Mouse (Mus musculus) testis, adult 2 months (tissue): ENCODE measurements around the gene Ggt5. TPM values are rescaled to one million over a fixed set of nuclear protein-coding genes. Genes with fewer than 3 reads are reported as not detected.

ENCODE experiments used
- H3K27ac ChIP-seq: fragments of 200-500 bp; 2 replicates; pipeline ENCODE4 v1.5.1; 2012; ENCODE audit warnings: low read depth, low read length; ENCODE audit not compliant: control insufficient read depth, insufficient read depth
- H3K27me3 ChIP-seq: fragments of 200-500 bp; 2 replicates; pipeline ENCODE4 v1.6.1; 2012; ENCODE audit warnings: mild to moderate bottlenecking, low read length, moderate library complexity; ENCODE audit not compliant: control insufficient read depth, insufficient read depth
- H3K36me3 ChIP-seq: fragments of 200-500 bp; 2 replicates; pipeline ENCODE4 v1.6.1; 2012; ENCODE audit warnings: mild to moderate bottlenecking, low read length; ENCODE audit not compliant: control insufficient read depth, insufficient read depth
- H3K4me1 ChIP-seq: fragments of 200-500 bp; 2 replicates; pipeline ENCODE4 v1.6.1; 2012; ENCODE audit warnings: low read length; ENCODE audit not compliant: control insufficient read depth, insufficient read depth
- H3K4me3 ChIP-seq: fragments of 200-500 bp; 2 replicates; pipeline ENCODE4 v1.5.1; 2012; ENCODE audit warnings: low read depth, mild to moderate bottlenecking, low read length, moderate library complexity, mixed read lengths; ENCODE audit not compliant: control insufficient read depth
- CTCF ChIP-seq: fragments of 200-500 bp; IDR thresholded peaks from 2 replicates; pipeline ENCODE4 v1.5.1; 2012; ENCODE audit warnings: low read depth, mild to moderate bottlenecking, inconsistent platforms, low read length, moderate library complexity; ENCODE audit not compliant: control insufficient read depth, insufficient read depth, insufficient replicate concordance
- POLR2A ChIP-seq: fragments of 200-500 bp; IDR thresholded peaks from 2 replicates; pipeline ENCODE4 v1.6.1; 2012; ENCODE audit warnings: low read depth, mild to moderate bottlenecking, inconsistent platforms, low read length, moderate library complexity; ENCODE audit not compliant: control insufficient read depth
- polyA plus RNA-seq: library from polyadenylated mRNA; depleted of rRNA; stranded (reverse); fragments of >200 nt; gene quantifications from 2 replicates; pipeline ENCODE4 v1.2.3, GENCODE M21; 2012

Ggt5 gene
- polyA plus RNA-seq, 1 experiment: 5.4 TPM

DNA sequence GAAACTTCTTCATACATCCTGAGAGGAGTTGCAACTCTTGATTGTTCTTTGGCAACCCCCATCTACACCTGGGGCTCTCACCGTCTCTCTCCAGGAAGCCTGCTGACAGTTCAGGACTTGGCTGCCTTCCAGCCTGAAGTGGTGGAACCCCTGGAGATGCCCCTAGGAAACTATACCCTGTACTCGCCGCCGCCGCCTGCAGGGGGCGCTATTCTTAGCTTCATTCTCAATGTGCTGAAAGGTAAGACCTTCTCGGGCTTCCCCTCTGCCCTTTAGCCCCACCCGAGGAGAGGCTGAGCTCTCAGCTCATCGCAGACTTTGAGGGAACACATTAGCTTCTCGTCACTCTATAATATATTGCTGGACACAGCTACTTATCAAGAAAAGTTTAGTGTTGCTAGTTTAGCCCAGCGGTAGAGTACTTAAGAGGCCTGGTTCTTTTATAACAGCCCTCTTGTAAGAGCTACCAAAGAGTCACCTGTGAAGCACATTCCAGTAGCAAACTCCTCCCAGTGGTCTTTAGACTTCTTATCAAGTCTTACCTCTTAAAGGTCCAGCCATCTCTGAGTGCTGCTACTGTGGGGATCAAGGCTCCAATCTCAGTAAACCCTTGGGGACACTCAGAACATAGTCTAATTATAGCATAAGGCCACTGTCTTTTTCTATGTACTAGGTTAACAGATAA lies 16.2 kb downstream of the Ggt5 start:
- no peaks in the 10 kb centered on the region for H3K36me3 ChIP-seq
- H3K27me3 ChIP-seq: no peaks in the 10 kb centered on the region
- H3K27ac ChIP-seq: no peak overlapping the region
- TF ChIP-seq POLR2A: no peak
- TF ChIP-seq CTCF: peak; percentile 85
- H3K4me1 ChIP-seq: peaks cover 19% of the 10 kb centered on the region
- no peak overlapping the region for H3K4me3 ChIP-seq

DNA sequence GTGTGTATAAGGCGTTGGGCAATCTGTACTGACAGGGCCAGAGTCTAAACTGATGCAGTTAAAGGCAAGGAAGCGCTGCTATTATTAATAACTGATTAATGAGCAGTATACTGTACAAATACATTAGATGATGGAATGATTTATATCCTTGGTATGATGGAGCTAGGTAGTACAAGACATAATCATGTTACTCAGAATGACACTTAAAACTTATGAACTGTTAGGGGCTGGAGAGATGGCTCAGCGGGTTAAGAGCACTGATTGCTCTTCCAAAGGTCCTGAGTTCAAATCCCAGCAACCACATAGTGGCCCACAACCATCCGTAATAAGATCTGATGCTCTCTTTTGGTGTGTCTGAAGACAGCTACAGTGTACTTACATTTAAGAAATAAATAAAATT lies 18.1 kb downstream of the Ggt5 start:
- H3K36me3 ChIP-seq: no peaks in the 10 kb centered on the region
- TF ChIP-seq CTCF: no peak
- no peak overlapping the region for H3K4me3 ChIP-seq
- peaks cover 22% of the 10 kb centered on the region for H3K4me1 ChIP-seq
- H3K27me3 ChIP-seq: no peaks in the 10 kb centered on the region
- no peak overlapping the region for H3K27ac ChIP-seq

DNA sequence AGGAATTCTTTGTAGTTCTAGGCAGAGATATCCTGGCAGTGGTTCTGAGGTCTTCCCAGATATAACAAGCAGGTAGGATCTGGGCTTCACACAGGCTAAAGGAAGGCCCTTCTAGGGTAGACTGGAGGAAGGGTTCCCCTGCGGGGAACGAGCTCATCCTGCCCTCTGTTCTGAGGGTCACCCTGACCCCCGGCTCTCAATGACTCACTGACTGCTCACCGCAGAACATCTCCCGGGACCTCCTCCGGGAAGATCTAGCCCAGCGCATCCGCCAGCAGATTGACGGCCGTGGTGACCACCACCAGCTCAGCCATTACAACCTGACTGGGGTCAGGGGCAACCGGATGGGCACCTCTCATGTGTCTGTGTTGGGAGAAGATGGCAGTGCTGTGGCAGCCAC lies 19.8 kb downstream of the Ggt5 start:
- no peak overlapping the region for H3K27ac ChIP-seq
- H3K4me1 ChIP-seq: peaks cover 22% of the 10 kb centered on the region
- TF ChIP-seq POLR2A (no peak), CTCF (no peak)
- H3K4me3 ChIP-seq: peak overlapping the region; percentile 32
- no peaks in the 10 kb centered on the region for H3K27me3 ChIP-seq
- H3K36me3 ChIP-seq: no peaks in the 10 kb centered on the region

DNA sequence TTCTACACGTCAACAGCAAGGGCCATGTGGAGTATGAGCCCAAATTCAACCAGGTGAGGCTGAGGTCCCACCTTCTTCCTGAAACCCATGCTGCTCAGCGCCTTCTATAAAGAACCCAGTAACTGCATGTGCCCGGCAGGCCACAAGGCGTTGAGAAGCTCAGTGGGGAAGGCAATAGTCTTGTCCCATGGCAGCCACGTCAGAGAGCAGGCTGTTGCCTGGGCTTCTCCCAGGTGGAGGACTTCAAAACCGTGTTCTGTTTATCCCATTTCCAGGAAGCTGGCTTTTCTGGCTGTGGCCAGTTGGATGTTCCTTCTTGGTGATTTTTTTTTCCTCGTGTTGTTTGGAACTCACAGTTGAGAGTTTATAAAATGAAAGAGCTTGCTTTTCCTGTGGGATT lies 21.3 kb downstream of the Ggt5 start:
- Histone ChIP-seq H3K36me3 (no peaks in the 10 kb centered on the region), H3K27ac (peak overlapping the region; percentile 32), H3K27me3 (no peaks in the 10 kb centered on the region), H3K4me1 (peaks cover 16% of the 10 kb centered on the region), H3K4me3 (no peak overlapping the region)
- no peak for TF ChIP-seq POLR2A
- no peak for TF ChIP-seq CTCF

DNA sequence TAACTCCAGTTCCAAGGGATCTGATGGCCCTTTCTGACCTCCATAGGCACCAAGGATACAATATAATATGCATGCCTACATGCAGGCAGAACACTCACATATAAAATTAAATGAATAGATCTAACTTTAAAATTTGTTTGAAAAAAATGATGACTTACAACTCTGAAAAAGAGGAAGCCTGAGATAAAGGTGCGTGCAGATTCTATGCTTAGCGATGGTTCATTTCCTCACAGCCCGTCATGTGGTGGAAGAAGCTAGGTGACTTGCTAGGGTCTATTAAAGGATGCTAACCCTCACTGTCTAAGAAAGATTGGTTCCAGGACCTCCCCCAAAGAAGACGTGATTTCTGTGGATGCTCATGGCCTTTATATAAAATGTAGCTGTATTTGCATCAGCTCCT lies 26.9 kb downstream of the Ggt5 start:
- H3K4me3 ChIP-seq: no peak overlapping the region
- no peak for TF ChIP-seq POLR2A
- no peak for TF ChIP-seq CTCF
- H3K36me3 ChIP-seq: no peaks in the 10 kb centered on the region
- H3K27ac ChIP-seq: no peak overlapping the region
- no peaks in the 10 kb centered on the region for H3K4me1 ChIP-seq
- no peaks in the 10 kb centered on the region for H3K27me3 ChIP-seq

DNA sequence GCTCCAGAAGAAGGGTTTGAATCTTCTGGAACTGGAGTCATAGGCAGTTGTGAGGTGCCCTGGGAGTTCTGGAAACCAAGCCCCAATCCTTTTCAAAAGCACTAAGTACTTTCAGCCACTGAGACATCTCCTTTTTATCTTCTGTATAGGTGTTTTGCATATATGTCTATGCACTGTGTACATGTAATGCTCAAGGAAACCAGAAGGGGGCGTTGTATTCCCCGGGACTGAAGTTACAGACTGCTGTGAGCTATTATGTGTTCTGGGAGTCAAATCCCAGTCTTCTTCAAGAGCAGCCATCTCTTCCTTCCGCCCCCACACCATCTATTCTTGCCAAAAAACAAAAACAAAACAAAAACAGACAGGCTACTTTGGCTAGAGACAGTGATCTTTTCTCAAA lies 31.7 kb downstream of the Ggt5 start:
- Histone ChIP-seq H3K27me3 (no peaks in the 10 kb centered on the region), H3K27ac (no peak overlapping the region), H3K4me3 (no peak overlapping the region), H3K4me1 (no peaks in the 10 kb centered on the region), H3K36me3 (no peaks in the 10 kb centered on the region)
- TF ChIP-seq CTCF (peak; percentile 17; the same call in 1 of the 2 replicates), POLR2A (no peak)

DNA sequence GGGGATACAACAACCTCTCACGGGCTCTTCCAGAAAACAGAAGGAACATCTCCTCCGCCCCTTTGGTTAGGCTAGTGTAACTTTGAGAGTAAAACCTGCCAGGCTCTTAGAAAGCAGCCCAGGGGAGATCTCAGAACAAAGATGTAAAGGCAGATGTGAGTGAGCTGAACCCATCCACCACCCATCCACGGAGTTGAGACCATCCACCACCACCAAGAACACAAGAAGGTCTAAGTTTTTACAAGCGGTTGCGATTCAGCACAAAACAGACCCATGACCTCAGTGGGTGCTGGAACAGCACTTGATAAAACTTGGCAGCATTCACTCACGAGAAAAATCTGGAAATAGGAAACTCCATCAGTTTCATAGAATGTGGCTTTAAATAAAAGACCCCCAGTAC lies 36.8 kb downstream of the Ggt5 start:
- Histone ChIP-seq H3K4me3 (no peak overlapping the region), H3K27ac (peak overlapping the region; percentile 80), H3K4me1 (peaks cover 3% of the 10 kb centered on the region; the same call in 1 of the 2 replicates), H3K27me3 (no peaks in the 10 kb centered on the region), H3K36me3 (no peaks in the 10 kb centered on the region)
- TF ChIP-seq POLR2A (no peak), CTCF (no peak)
